Mouse (Mus musculus) layer of hippocampus, postnatal 36 days (tissue): ENCODE results near the gene Zyx. TPM values are rescaled to one million over a fixed set of nuclear protein-coding genes. Genes with fewer than 3 reads are reported as not detected.

Experiments
- DNase-seq, 2 experiments: peaks; one replicate each; pipeline ENCODE4 v3.0.0; 2022
- total RNA-seq, 2 experiments: library from RNA; stranded (reverse); gene quantifications; 2 replicates each; pipeline ENCODE4 v1.2.3; 2021

The Zyx gene
- total RNA-seq: 10 to 100 TPM; 42.8 to 45.0 TPM

GRCm38 (mm10) chr6:42349426-42350020 is at the start of gene Zyx:
Gene Zyx, plus strand, starts transcription at chr6:42349630.
- DNase-seq: peak; percentile 81 to 85

DNA sequence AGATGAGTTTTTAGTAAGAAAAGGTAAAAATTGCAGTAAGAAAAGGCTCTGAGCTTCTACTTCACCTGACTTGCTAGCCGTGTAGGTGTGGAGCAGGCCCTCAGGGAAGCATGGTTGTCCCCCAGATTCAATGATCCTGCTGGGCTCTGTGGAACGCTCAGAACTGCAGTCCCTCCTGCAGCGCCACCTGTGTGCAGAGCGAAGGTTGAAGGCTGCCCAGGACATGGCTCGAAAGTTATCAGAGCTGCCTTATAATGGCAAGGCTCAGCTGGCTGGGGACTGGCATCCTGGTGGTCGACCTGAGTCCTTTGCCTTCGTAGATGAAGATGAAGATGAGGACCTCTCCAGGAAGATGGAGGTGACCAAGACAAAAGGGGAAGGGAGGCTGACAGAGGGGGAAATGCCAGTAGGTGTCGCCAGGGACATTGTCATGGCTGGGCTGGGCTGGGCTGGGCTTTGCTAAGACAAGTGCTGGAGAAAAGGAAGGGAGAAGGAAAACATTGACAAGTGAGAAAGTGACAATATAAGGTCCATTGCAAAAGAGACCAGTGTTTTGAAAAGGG is 39.5 kb upstream of the Zyx start:
- DNase-seq: no peak

GRCm38 (mm10) chr6:42310427-42311053 is 38.9 kb upstream of the Zyx start:
- DNase-seq: no peak

DNA sequence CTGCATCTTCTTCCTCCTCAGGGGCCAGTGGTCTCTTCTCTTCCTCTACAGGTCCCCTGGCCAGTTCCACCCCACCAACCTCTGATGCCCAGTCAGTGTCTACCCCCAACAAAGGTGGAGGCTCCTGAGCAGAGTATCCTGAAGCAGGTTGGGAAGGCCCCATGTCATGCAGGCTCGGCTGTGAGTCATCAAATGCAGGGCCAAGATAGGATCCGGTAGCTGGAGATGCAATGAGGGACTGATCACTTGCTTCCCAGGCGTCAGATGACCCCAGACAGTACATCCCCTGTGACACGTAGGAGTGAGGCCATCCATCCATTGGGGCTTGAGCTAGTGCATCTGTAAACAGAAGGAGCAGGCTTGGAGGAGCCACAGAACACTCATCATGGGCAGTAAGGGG is 31.1 kb upstream of the Zyx start:
- DNase-seq: no peak

GRCm38 (mm10) chr6:42323371-42324066 is 25.9 kb upstream of the Zyx start:
- no peak for DNase-seq

GRCm38 (mm10) chr6:42324067-42324481 is 25.4 kb upstream of the Zyx start:
- DNase-seq: peak; percentile 37 to 41

DNA sequence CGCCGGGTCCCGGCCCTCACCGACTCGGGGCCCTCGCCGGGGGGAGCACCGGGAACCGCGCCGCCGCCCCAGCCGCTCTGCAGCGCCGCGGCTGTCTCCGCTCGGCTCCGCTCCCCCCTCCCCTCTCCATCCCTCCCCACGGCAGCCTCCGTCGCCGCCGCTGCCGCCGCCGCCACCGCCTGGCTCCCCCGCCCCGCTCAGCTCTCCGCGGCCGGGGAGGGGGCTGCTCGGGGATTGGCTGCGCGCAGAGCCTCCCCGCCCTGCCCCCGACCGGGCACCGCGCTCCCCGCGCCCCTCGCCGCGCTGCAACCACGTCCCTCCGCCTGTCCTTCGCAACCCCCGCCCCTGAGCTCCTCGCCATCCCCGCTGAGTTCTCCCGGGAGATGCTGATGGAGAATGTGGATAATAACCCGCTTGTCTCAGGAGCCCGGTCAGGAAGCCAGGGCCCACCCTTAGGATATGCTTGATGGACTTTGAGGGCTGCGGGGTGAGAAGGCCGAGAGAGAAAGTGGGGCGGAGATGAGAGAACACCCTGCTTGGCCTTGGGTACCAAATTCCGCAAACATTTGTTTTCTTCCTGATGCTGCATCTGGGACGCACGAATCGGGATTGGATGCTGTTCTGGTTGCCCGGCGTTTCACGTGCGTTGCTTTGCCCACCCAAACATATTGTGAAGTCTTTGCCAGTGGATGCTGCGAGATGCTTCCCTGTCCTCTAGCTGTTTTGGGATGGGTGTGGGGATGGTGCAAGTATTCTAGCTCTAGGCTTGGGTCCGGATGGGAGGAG is 24.8 kb upstream of the Zyx start, which contains the start of gene Fam131b:
Gene Fam131b (minus strand): TSS at position 162 of the 786 bp plus-strand sequence.
- peak; percentile 78 to 82 for DNase-seq

GRCm38 (mm10) chr6:42325268-42325609 is 24.2 kb upstream of the Zyx start:
- DNase-seq: peak; percentile 82 to 84

DNA sequence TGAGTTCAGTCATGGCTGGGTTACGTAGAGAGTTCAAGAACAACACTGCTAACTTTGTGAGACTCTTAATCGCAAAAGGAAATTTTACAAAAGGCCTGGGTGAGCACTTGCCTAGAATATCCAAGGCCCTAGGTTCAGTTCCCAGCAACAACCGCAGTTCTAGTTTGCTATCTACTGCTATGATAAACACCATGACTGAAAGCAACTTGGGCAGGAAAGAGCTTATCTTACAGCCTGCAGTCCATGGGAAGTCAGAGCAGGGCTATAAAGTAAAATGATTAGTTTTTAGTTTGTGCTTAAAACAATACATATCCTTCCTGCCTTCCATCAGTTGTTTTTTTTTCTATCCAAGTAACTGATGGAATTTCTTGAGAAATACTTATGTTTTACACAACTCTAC is 22.9 kb upstream of the Zyx start:
- no peak for DNase-seq

DNA sequence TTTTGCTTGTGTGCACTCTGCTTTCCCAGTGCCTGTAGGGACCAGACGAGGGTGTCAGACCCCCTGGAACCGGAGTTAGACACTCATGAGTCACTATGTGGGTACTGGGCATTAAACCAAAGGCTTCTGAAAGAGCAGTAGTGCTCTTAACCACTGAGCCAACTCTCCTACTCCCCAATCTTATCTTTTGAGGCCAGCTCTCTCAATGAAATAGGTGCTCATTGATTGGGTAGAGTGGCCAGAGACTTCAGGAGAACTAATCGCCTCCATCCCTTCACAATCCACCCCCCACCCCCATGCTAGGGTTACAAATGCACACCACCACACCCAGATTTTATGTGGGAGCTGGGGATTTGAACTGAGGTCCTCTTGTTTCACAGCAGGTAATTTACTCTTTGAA is 20.7 kb upstream of the Zyx start:
- no peak for DNase-seq

DNA sequence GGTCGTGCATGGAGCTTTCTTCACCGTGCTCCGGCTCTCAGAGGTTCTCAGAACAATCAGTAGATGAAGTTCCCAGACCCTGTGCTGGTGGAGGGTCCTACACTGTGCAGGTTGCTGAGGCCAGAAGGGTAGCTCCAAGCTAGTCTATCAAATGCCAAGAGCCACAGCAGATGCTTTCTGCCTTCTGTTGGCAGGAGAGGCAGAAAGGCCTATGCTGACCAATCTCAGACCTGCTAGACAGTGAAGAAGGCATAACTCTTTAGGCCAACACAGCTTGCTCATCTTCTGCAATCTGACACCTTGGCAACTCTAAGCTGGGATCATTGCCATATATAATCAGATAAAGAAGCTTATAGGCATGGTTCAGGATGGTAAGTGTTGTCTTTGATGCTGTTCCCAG is 19.2 kb upstream of the Zyx start:
- no peak for DNase-seq

DNA sequence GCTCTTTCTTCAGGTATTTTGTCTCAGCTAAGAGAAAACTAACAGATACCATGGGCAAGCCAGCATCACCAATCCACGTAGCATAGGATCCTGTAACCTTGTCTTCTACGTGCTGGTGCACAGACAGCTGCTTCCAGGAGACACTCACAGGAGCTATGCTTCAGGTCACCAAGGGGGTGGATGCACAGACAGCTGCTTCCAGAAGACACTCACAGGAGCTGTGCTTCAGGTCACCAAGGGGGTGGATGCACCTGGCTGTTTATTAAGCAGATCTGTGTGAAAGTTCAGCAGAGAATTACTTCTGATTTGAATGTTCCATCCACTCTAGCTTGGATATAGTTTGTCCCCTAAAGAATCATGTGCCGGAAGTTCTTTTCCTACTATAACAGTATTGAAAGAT is 18.5 kb upstream of the Zyx start:
- DNase-seq: no peak

DNA sequence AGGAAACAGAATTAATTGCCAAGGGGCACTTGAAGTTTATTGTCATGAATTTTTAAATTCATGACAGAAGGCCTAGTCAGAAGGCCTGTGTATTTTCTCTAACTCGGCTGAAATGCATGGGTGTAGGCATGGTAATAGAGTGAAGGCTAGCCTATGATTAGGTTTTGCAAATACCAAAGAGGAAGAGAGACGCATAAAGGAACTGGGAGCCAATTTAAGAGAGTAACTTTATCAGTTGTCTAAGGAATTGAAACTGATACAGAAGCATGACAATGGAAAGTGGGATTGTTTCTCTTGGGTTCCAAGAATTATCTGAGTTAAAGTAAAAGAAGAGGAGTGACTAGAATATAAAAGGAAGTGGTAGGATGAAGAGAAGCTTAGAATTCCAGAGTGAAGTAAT is 10.2 kb upstream of the Zyx start:
- DNase-seq: no peak

DNA sequence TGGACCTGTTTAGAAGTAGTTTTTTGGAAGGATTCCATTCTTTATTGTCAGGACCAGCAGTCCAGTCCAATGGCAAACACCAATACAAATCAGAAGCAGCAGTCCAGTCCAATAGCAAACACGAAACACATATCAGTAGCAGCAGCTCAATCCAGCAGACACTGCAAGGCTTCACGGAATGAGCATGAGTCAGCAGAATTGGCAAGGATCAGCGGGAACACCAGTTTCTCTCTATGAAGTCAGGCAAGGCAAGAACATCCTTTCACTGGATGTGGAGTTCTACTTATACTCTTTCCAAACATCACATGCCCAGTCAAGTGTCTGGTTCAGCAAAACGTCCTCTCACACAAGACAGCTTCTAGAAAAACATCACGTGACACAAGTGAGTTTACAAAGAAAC is 9.4 kb upstream of the Zyx start:
- no peak for DNase-seq

- DNase-seq: no peak
Measured at GRCm38 (mm10) chr6:42342171-42342570, 7.3 kb upstream of the Zyx start.

GRCm38 (mm10) chr6:42343361-42344120 is 5.9 kb upstream of the Zyx start:
- DNase-seq: peak in 1 of 2 experiments; percentile 47

GRCm38 (mm10) chr6:42344255-42344654 is 5.2 kb upstream of the Zyx start:
- DNase-seq: no peak

- no peak for DNase-seq
Measured at GRCm38 (mm10) chr6:42348281-42349005, 987 bp upstream of the Zyx start.

DNA sequence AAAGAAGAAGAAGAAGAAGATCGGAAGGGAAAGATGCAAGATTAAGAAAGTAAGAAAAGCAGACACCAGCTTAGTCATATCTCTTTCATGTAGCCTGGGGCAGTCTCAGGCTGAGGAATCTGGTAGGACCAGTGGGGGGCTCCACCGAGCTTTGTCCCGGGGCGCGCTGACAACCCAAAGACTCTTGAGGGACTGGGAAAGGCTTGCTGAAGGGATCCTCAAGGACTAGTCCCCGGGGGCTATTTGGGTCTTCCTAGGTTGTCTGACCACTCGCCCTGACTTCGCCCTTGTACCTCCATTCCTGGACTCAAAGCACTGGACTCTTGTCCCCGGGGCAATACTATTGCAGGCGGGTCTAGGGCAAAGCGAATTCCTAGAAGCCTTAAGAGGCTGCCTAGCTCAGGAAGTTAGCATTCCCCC is 414 bp upstream of the Zyx start:
- peak; percentile 61 to 63 for DNase-seq

GRCm38 (mm10) chr6:42350021-42350967 is 864 bp downstream of the Zyx start:
- peak; percentile 51 to 68 for DNase-seq
